Mouse (Mus musculus) MEL (cell line): Measurements from ENCODE around the gene Ksr1. TPM values are rescaled to one million over a fixed set of nuclear protein-coding genes. Genes with fewer than 3 reads are reported as not detected.

Source experiments
- DNase-seq: peaks from one replicate; pipeline ENCODE4 v3.0.0; 2011; ENCODE audit warnings: low read depth, low spot score
- H3K27ac ChIP-seq: 2 replicates; pipeline ENCODE4 v1.5.1; 2012; ENCODE audit warnings: low read depth, mild to moderate bottlenecking, control low read depth, low read length, moderate library complexity; ENCODE audit not compliant: control insufficient read depth
- H3K27me3 ChIP-seq, 2 experiments: fragments of 150-350 bp in 1 of 2; sonication (generic) in 1 of 2; 2 replicates each; pipeline ENCODE4 v1.6.1; 2012; ENCODE audit warnings: low read length in 2 of 2, mild to moderate bottlenecking in 2 of 2, improper control_type of control experiment in 1 of 2, moderate library complexity in 1 of 2; ENCODE audit not compliant: insufficient read depth in 2 of 2, control insufficient read depth in 1 of 2
- H3K36me3 ChIP-seq, 2 experiments: 2 replicates each; pipeline ENCODE4 v1.6.1; 2012 to 2014; ENCODE audit warnings: low read length in 2 of 2, improper control_type of control experiment in 1 of 2, inconsistent platforms in 1 of 2, mild to moderate bottlenecking in 1 of 2; ENCODE audit not compliant: insufficient read depth in 2 of 2, control insufficient read depth in 1 of 2
- H3K4me1 ChIP-seq, 2 experiments: fragments of 150-350 bp in 1 of 2; sonication (generic) in 1 of 2; 2 replicates each; pipeline ENCODE4 v1.6.1; 2012; ENCODE audit warnings: low read length in 2 of 2, improper control_type of control experiment in 1 of 2, mild to moderate bottlenecking in 1 of 2; ENCODE audit not compliant: insufficient read depth in 2 of 2, control insufficient read depth in 1 of 2
- H3K4me3 ChIP-seq, 2 experiments: fragments of 150-350 bp in 1 of 2; sonication (generic) in 1 of 2; 2 replicates each; pipeline ENCODE4 v1.5.1; 2012; ENCODE audit warnings: low read depth in 2 of 2, low read length in 2 of 2, mild to moderate bottlenecking in 2 of 2, moderate library complexity in 2 of 2, control low read depth in 1 of 2, improper control_type of control experiment in 1 of 2; ENCODE audit not compliant: control insufficient read depth in 1 of 2, insufficient read depth in 1 of 2
- H3K79me2 ChIP-seq: 2 replicates; pipeline ENCODE4 v1.6.1; 2012; ENCODE audit warnings: mild to moderate bottlenecking, low read length, moderate library complexity; ENCODE audit not compliant: control insufficient read depth, poor library complexity, insufficient read depth
- H3K9ac ChIP-seq: 2 replicates; pipeline ENCODE4 v1.6.1; 2012; ENCODE audit warnings: low read depth, mild to moderate bottlenecking, control low read depth, low read length, moderate library complexity; ENCODE audit not compliant: control insufficient read depth, poor library complexity, severe bottlenecking
- H3K9me3 ChIP-seq: fragments of 150-350 bp; sonication (generic); replicated peaks from 2 replicates; pipeline ENCODE4 v1.6.1; 2012; ENCODE audit warnings: mild to moderate bottlenecking, low read length, improper control_type of control experiment, moderate library complexity; ENCODE audit not compliant: insufficient read depth
- BHLHE40 ChIP-seq: IDR thresholded peaks from 2 replicates; pipeline ENCODE4 v1.6.1; 2012; ENCODE audit warnings: low read depth, mild to moderate bottlenecking, inconsistent platforms, low read length, improper control_type of control experiment, borderline replicate concordance
- CHD1 ChIP-seq: IDR thresholded peaks from 2 replicates; pipeline ENCODE4 v1.6.1; 2012; ENCODE audit warnings: low read depth, mild to moderate bottlenecking, inconsistent platforms, low read length, improper control_type of control experiment
- CHD2 ChIP-seq: IDR thresholded peaks from 2 replicates; pipeline ENCODE4 v1.6.1; 2011; ENCODE audit warnings: low read length, improper control_type of control experiment
- CTCF ChIP-seq, 3 experiments: IDR thresholded peaks in 2 of 3; conservative IDR thresholded peaks in 1 of 3; 2 replicates each; pipeline ENCODE4 v1.5.1; 2011 to 2012; ENCODE audit warnings: low read length in 3 of 3, low read depth in 2 of 3, mild to moderate bottlenecking in 2 of 3, improper control_type of control experiment in 1 of 3, inconsistent platforms in 1 of 3, mixed read lengths in 1 of 3, moderate library complexity in 1 of 3; ENCODE audit not compliant: control insufficient read depth in 1 of 3, insufficient read depth in 1 of 3, poor library complexity in 1 of 3, severe bottlenecking in 1 of 3
- E2F4 ChIP-seq: IDR thresholded peaks from 2 replicates; pipeline ENCODE4 v1.6.1; 2011; ENCODE audit warnings: low read depth, low read length, improper control_type of control experiment, borderline replicate concordance
- ELF1 ChIP-seq: IDR thresholded peaks from 2 replicates; pipeline ENCODE4 v1.6.1; 2014; ENCODE audit warnings: low read depth, mild to moderate bottlenecking, inconsistent platforms, low read length, improper control_type of control experiment, moderate library complexity
- EP300 ChIP-seq, 2 experiments: IDR thresholded peaks; 2 replicates each; pipeline ENCODE4 v1.6.1; 2011; ENCODE audit warnings: improper control_type of control experiment in 2 of 2, low read length in 2 of 2, low read depth in 1 of 2, mild to moderate bottlenecking in 1 of 2
- ETS1 ChIP-seq: IDR thresholded peaks from 2 replicates; pipeline ENCODE4 v1.6.1; 2012; ENCODE audit warnings: low read depth, mild to moderate bottlenecking, inconsistent platforms, low read length, improper control_type of control experiment, moderate library complexity
- GATA1 ChIP-seq: IDR thresholded peaks from 2 replicates; pipeline ENCODE4 v1.6.1; 2011; ENCODE audit warnings: low read depth, low read length, improper control_type of control experiment
- HCFC1 ChIP-seq: IDR thresholded peaks from 2 replicates; pipeline ENCODE4 v1.6.1; 2012; ENCODE audit warnings: low read depth, mild to moderate bottlenecking, inconsistent platforms, low read length, improper control_type of control experiment, moderate library complexity
- JUND ChIP-seq: IDR thresholded peaks from 2 replicates; pipeline ENCODE4 v1.6.1; 2011; ENCODE audit warnings: low read depth, mild to moderate bottlenecking, improper control_type of control experiment, low read length
- MAX ChIP-seq: IDR thresholded peaks from 2 replicates; pipeline ENCODE4 v1.6.1; 2011; ENCODE audit warnings: low read length, improper control_type of control experiment
- MAZ ChIP-seq: IDR thresholded peaks from 2 replicates; pipeline ENCODE4 v1.6.1; 2012; ENCODE audit warnings: low read depth, mild to moderate bottlenecking, inconsistent platforms, low read length, improper control_type of control experiment
- MXI1 ChIP-seq: IDR thresholded peaks from 2 replicates; pipeline ENCODE4 v1.6.1; 2011; ENCODE audit warnings: mild to moderate bottlenecking, low read depth, low read length, improper control_type of control experiment
- MYB ChIP-seq: IDR thresholded peaks from 2 replicates; pipeline ENCODE4 v1.6.1; 2011; ENCODE audit warnings: mild to moderate bottlenecking, low read depth, low read length, improper control_type of control experiment
- MYC ChIP-seq: IDR thresholded peaks from 2 replicates; pipeline ENCODE4 v1.6.1; 2011; ENCODE audit warnings: low read depth, mild to moderate bottlenecking, low read length, improper control_type of control experiment, moderate library complexity
- POLR2AphosphoS2 ChIP-seq: IDR thresholded peaks from 2 replicates; pipeline ENCODE4 v1.6.1; 2011; ENCODE audit warnings: low read length, improper control_type of control experiment
- POLR2AphosphoS5 ChIP-seq: IDR thresholded peaks from 2 replicates; pipeline ENCODE4 v1.6.1; 2012; ENCODE audit warnings: low read depth, borderline replicate concordance, mild to moderate bottlenecking, inconsistent platforms, low read length, moderate library complexity, mixed read lengths
- RAD21 ChIP-seq: IDR thresholded peaks from 2 replicates; pipeline ENCODE4 v1.6.1; 2011; ENCODE audit warnings: mild to moderate bottlenecking, low read depth, low read length, improper control_type of control experiment
- RCOR1 ChIP-seq: IDR thresholded peaks from 2 replicates; pipeline ENCODE4 v1.6.1; 2012; ENCODE audit warnings: low read depth, mild to moderate bottlenecking, inconsistent platforms, low read length, improper control_type of control experiment
- SIN3A ChIP-seq: IDR thresholded peaks from 2 replicates; pipeline ENCODE4 v1.6.1; 2012; ENCODE audit warnings: low read length, improper control_type of control experiment, inconsistent platforms
- TAL1 ChIP-seq: IDR thresholded peaks from 2 replicates; pipeline ENCODE4 v1.6.1; 2012; ENCODE audit warnings: mild to moderate bottlenecking, inconsistent platforms, low read length, moderate library complexity, mixed read lengths
- TBP ChIP-seq: IDR thresholded peaks from 2 replicates; pipeline ENCODE4 v1.8.0; 2011; ENCODE audit warnings: low read depth, low read length, improper control_type of control experiment
- TCF12 ChIP-seq: IDR thresholded peaks from 2 replicates; pipeline ENCODE4 v1.6.1; 2014; ENCODE audit warnings: low read depth, mild to moderate bottlenecking, inconsistent platforms, low read length, improper control_type of control experiment, moderate library complexity
- USF1 ChIP-seq: IDR thresholded peaks from 2 replicates; pipeline ENCODE4 v1.6.1; 2014; ENCODE audit warnings: low read depth, mild to moderate bottlenecking, inconsistent platforms, low read length, improper control_type of control experiment, moderate library complexity
- USF2 ChIP-seq, 2 experiments: IDR thresholded peaks; 2 replicates each; pipeline ENCODE4 v1.6.1; 2011 to 2012; ENCODE audit warnings: improper control_type of control experiment in 2 of 2, low read length in 2 of 2, borderline replicate concordance in 1 of 2, inconsistent platforms in 1 of 2, low read depth in 1 of 2, mild to moderate bottlenecking in 1 of 2; ENCODE audit not compliant: insufficient read depth in 1 of 2
- ZC3H11A ChIP-seq: IDR thresholded peaks from 2 replicates; pipeline ENCODE4 v1.6.1; 2012; ENCODE audit warnings: low read depth, mild to moderate bottlenecking, inconsistent platforms, low read length, improper control_type of control experiment
- ZNF384 ChIP-seq: IDR thresholded peaks from 2 replicates; pipeline ENCODE4 v1.6.1; 2012; ENCODE audit warnings: low read depth, mild to moderate bottlenecking, inconsistent platforms, low read length, improper control_type of control experiment
- polyA plus RNA-seq, 2 experiments: library from polyadenylated mRNA; stranded (reverse) in 1 of 2; unstranded in 1 of 2; fragments of >175 nt in 1 of 2; fragments of >200 nt in 1 of 2; gene quantifications; 2 replicates each; pipeline versions ENCODE4 v1.2.1 to v1.2.4; 2012; ENCODE audit warnings: low replicate concordance in 2 of 2, low read depth in 1 of 2; ENCODE audit not compliant: insufficient read length in 2 of 2, insufficient read depth in 1 of 2, missing spikeins in 1 of 2
- total RNA-seq: library from RNA; depleted of rRNA; stranded (reverse); fragments of 300-350 nt; gene quantifications from 2 replicates; pipeline ENCODE4 v1.2.3, GENCODE M21; 2012

The Ksr1 gene
- total and polyA plus RNA-seq, 3 experiments = 9.7 to 18.4 TPM; not detected in 1

- no peak overlapping the region for H3K4me3 ChIP-seq
- peak overlapping the region; percentile 30; the same call in 1 of the 2 replicates for H3K9ac ChIP-seq
- TF ChIP-seq MXI1 (peak; percentile 81), ETS1 (peak; percentile 96), HCFC1 (0 out of 2 replicates have a peak, but pooled peaks have one; percentile 39), JUND (no peak), MAX (peak; percentile 97), E2F4 (no peak), MYC (peak; percentile 89), TBP (0 out of 2 replicates have a peak, but pooled peaks have one; percentile 33), TAL1 (peak; percentile 97), EP300 (IDR thresholded peaks at IDR 0.05; ENCODE audit: low read depth in 1 of 2, low read length in 2 of 2) (peak; percentile 50 to 72; a peak in 3 of 4 replicates), TCF12 (peak; percentile 79), ZC3H11A (no peak), CTCF (IDR thresholded peaks at IDR 0.05 in 2 of 3, conservative IDR thresholded peaks at IDR 0.05 in 1 of 3; ENCODE audit: control insufficient read depth in 1 of 3, insufficient read depth in 1 of 3, low read depth in 2 of 3, low read length in 3 of 3, poor library complexity in 1 of 3, severe bottlenecking in 1 of 3) (peak in 2 of 3 experiments; percentile 1 to 17; a peak in 1 of 6 replicates), USF1 (peak; percentile 75), GATA1 (peak; percentile 84)
- peaks cover 0 to 60% of the 10 kb centered on the region in 2 experiments; a peak in 2 of 4 replicates for H3K36me3 ChIP-seq
- peak overlapping the region; percentile 73 for H3K27ac ChIP-seq
- H3K9me3 ChIP-seq = no peaks in the 10 kb centered on the region
- peaks cover 50 to 71% of the 10 kb centered on the region in 2 experiments for H3K4me1 ChIP-seq
- peak; percentile 91 for DNase-seq
- no peaks in the 10 kb centered on the region for H3K79me2 ChIP-seq
- H3K27me3 ChIP-seq = no peaks in the 10 kb centered on the region
Measured at GRCm38 (mm10) chr11:79054161-79055152, 91.8 kb downstream of the Ksr1 start.

- peaks cover 0 to 58% of the 10 kb centered on the region in 2 experiments; a peak in 2 of 4 replicates for H3K36me3 ChIP-seq
- no peaks in the 10 kb centered on the region for H3K27me3 ChIP-seq
- DNase-seq = peak; percentile 77
- no peaks in the 10 kb centered on the region for H3K79me2 ChIP-seq
- H3K4me3 ChIP-seq = no peak overlapping the region
- H3K9me3 ChIP-seq = no peaks in the 10 kb centered on the region
- H3K27ac ChIP-seq = peak overlapping the region; percentile 80
- peak overlapping the region; percentile 20 for H3K9ac ChIP-seq
- peaks cover 49 to 66% of the 10 kb centered on the region in 2 experiments for H3K4me1 ChIP-seq
- TF ChIP-seq SIN3A (peak; percentile 94), RAD21 (no peak), ETS1 (peak; percentile 84; the same call in 1 of the 2 replicates), CHD2 (no peak), GATA1 (peak; percentile 86), USF2 (IDR thresholded peaks at IDR 0.05; ENCODE audit: borderline replicate concordance in 1 of 2, insufficient read depth in 1 of 2, low read depth in 1 of 2, low read length in 2 of 2) (no peak), ELF1 (no peak), JUND (peak; percentile 28; the same call in 1 of the 2 replicates), CHD1 (no peak), ZC3H11A (0 out of 2 replicates have a peak, but pooled peaks have one; percentile 26), HCFC1 (peak; percentile 51; the same call in 1 of the 2 replicates), RCOR1 (peak; percentile 75; the same call in 1 of the 2 replicates), MYB (no peak), MAX (peak; percentile 87), ZNF384 (no peak), POLR2AphosphoS2 (no peak), MAZ (peak; percentile 74), POLR2AphosphoS5 (no peak), BHLHE40 (peak; percentile 60; the same call in 1 of the 2 replicates), TAL1 (0 out of 2 replicates have a peak, but pooled peaks have one; percentile 14)
Measured at GRCm38 (mm10) chr11:79053437-79053836, 92.8 kb downstream of the Ksr1 start.
